Mouse (Mus musculus) lung, adult 2 months (tissue): ENCODE data around the gene Hykk.

Experiments used
- CTCF ChIP-seq: fragments of 200-500 bp; IDR thresholded peaks from 2 replicates; pipeline ENCODE4 v1.5.1; 2011; ENCODE audit warnings: mild to moderate bottlenecking, low read length, control low read depth; ENCODE audit not compliant: insufficient read depth
- POLR2A ChIP-seq: fragments of 200-500 bp; IDR thresholded peaks from 2 replicates; pipeline ENCODE4 v1.6.1; 2011; ENCODE audit warnings: low read depth, mild to moderate bottlenecking, control low read depth, low read length, borderline replicate concordance; ENCODE audit errors: extremely low read depth

- TF ChIP-seq CTCF = no peak
- TF ChIP-seq POLR2A = no peak
These were observed 27.4 kb downstream of the Hykk start for GRCm38 (mm10) chr9:54944467-54944866.
